Mouse (Mus musculus) left cerebral cortex, postnatal 14 days (tissue): ENCODE measurements around the gene Zfp830. TPM values are rescaled to one million over a fixed set of nuclear protein-coding genes. Genes with fewer than 3 reads are reported as not detected.

Experiments
- DNase-seq, 2 experiments: peaks; one replicate each; pipeline ENCODE4 v3.0.0; 2021 to 2022; ENCODE audit warnings: low spot score in 2 of 2, mixed read lengths in 1 of 2
- intact Hi-C: fragments of 180-260 bp; cut with DNase I; formaldehyde crosslinking; loops from one replicate; pipeline ENCODE4 v1.15.1; 2025
- total RNA-seq, 2 experiments: library from RNA; stranded (reverse); gene quantifications; 2 replicates each; pipeline ENCODE4 v1.2.3; 2021

The Zfp830 gene
- total RNA-seq, 2 experiments from 2014 or later = 15.4 to 16.1 TPM

GRCm38 (mm10) chr11:82808485-82808884, 44.3 kb downstream of the Zfp830 start:
- no peak for DNase-seq
- intact Hi-C loops = no loop called here

Other genes with a start within 250 kb of the Zfp830 start
- gene Cct6b, start within 50 bp of the Zfp830 start, total RNA-seq = under 1 TPM in 1 of 2 experiments, not detected in 1; 0.17 TPM
- 10 to 100 TPM; 27.3 to 30.2 TPM for gene Lig3, start 16.8 kb downstream of the Zfp830 start, total RNA-seq
- gene Rffl, start 106.9 kb downstream of the Zfp830 start, total RNA-seq = 1 to 10 TPM; 5.1 to 6.4 TPM
- gene Rad51d, start 126.3 kb downstream of the Zfp830 start, total RNA-seq = 10 to 100 TPM; 11.9 to 14.5 TPM
- not detected for gene Fndc8, start 127.8 kb downstream of the Zfp830 start, total RNA-seq
- gene Nle1, start 144.1 kb downstream of the Zfp830 start, total RNA-seq = 10 to 100 TPM; 31.2 to 35.6 TPM
- gene Unc45b, start 146.2 kb downstream of the Zfp830 start, total RNA-seq = 1 to 10 TPM; 2.9 to 4.3 TPM
- gene Slfn5, start 187.0 kb downstream of the Zfp830 start, total RNA-seq = 1 to 10 TPM; 4.0 to 5.0 TPM
- under 1 TPM; 0.42 to 0.63 TPM for gene Slfn9, start 227.5 kb downstream of the Zfp830 start, total RNA-seq